Mouse (Mus musculus) neutrophil, adult 59 days (primary cell): ENCODE results near the gene Ctbp1. TPM values are rescaled to one million over a fixed set of nuclear protein-coding genes. Genes with fewer than 3 reads are reported as not detected.

Source experiments
- total RNA-seq, 2 experiments: library from RNA; stranded (reverse); gene quantifications; 1 replicate in 1 of 2; 2 replicates in 1 of 2; pipeline ENCODE4 v1.2.4; 2023

Ctbp1 gene
- 100 to 1,000 TPM; 164 to 166 TPM for total RNA-seq

GRCm38 (mm10) chr5:33274953-33275454 lies at the start of gene Ctbp1:
Gene Ctbp1 (minus strand): TSS chr5:33274994.

DNA sequence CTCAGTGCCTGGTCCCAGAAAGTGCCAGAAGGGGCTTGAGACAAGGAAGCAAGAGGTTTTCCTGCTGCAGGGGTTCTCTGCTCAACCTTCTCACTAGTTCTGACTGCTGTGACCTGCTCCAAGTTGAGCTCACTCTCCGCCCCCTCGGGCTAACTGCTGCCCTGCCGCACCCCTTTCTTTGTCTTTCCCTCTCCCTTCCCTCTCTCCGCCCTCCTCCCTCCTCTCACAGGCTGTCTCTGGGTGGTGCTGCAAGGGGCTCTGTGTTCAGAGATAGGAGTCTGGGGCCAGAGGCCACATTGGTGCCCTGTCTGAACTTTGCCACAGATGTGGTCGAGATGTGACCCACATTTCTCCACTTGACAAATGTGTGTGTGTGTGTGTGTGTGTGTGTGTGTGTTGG lies 56.7 kb downstream of the Ctbp1 start, which contains the start of gene Spon2:
Gene Spon2 (minus strand): TSS at position 375 of the 400 bp plus-strand sequence.

Other genes starting within 250 kb of the Ctbp1 start
- gene Slc5a1, start 170.8 kb downstream of the Ctbp1 start, total RNA-seq, result not detected
- not detected for gene Spon2, start 56.5 kb downstream of the Ctbp1 start, total RNA-seq
- gene Maea, start 60.5 kb upstream of the Ctbp1 start, total RNA-seq, result 100 to 1,000 TPM; 117 to 120 TPM
- gene Uvssa, start 103.6 kb upstream of the Ctbp1 start, total RNA-seq, result 10 to 100 TPM; 12.1 to 13.6 TPM
- gene Nkx1-1, start 159.0 kb upstream of the Ctbp1 start, total RNA-seq, result not detected